Mouse (Mus musculus) MEL (cell line): Measurements from ENCODE around the gene Abhd2. TPM values are rescaled to one million over a fixed set of nuclear protein-coding genes. Genes with fewer than 3 reads are reported as not detected.

Experiments
- DNase-seq: peaks from one replicate; pipeline ENCODE4 v3.0.0; 2011; ENCODE audit warnings: low read depth, low spot score
- H3K27ac ChIP-seq: 2 replicates; pipeline ENCODE4 v1.5.1; 2012; ENCODE audit warnings: low read depth, mild to moderate bottlenecking, control low read depth, low read length, moderate library complexity; ENCODE audit not compliant: control insufficient read depth
- H3K27me3 ChIP-seq, 2 experiments: fragments of 150-350 bp in 1 of 2; sonication (generic) in 1 of 2; 2 replicates each; pipeline ENCODE4 v1.6.1; 2012; ENCODE audit warnings: low read length in 2 of 2, mild to moderate bottlenecking in 2 of 2, improper control_type of control experiment in 1 of 2, moderate library complexity in 1 of 2; ENCODE audit not compliant: insufficient read depth in 2 of 2, control insufficient read depth in 1 of 2
- H3K36me3 ChIP-seq, 2 experiments: 2 replicates each; pipeline ENCODE4 v1.6.1; 2012 to 2014; ENCODE audit warnings: low read length in 2 of 2, improper control_type of control experiment in 1 of 2, inconsistent platforms in 1 of 2, mild to moderate bottlenecking in 1 of 2; ENCODE audit not compliant: insufficient read depth in 2 of 2, control insufficient read depth in 1 of 2
- H3K4me1 ChIP-seq, 2 experiments: fragments of 150-350 bp in 1 of 2; sonication (generic) in 1 of 2; 2 replicates each; pipeline ENCODE4 v1.6.1; 2012; ENCODE audit warnings: low read length in 2 of 2, improper control_type of control experiment in 1 of 2, mild to moderate bottlenecking in 1 of 2; ENCODE audit not compliant: insufficient read depth in 2 of 2, control insufficient read depth in 1 of 2
- H3K4me3 ChIP-seq, 2 experiments: fragments of 150-350 bp in 1 of 2; sonication (generic) in 1 of 2; 2 replicates each; pipeline ENCODE4 v1.5.1; 2012; ENCODE audit warnings: low read depth in 2 of 2, low read length in 2 of 2, mild to moderate bottlenecking in 2 of 2, moderate library complexity in 2 of 2, control low read depth in 1 of 2, improper control_type of control experiment in 1 of 2; ENCODE audit not compliant: control insufficient read depth in 1 of 2, insufficient read depth in 1 of 2
- H3K79me2 ChIP-seq: 2 replicates; pipeline ENCODE4 v1.6.1; 2012; ENCODE audit warnings: mild to moderate bottlenecking, low read length, moderate library complexity; ENCODE audit not compliant: control insufficient read depth, poor library complexity, insufficient read depth
- H3K9ac ChIP-seq: 2 replicates; pipeline ENCODE4 v1.6.1; 2012; ENCODE audit warnings: low read depth, mild to moderate bottlenecking, control low read depth, low read length, moderate library complexity; ENCODE audit not compliant: control insufficient read depth, poor library complexity, severe bottlenecking
- H3K9me3 ChIP-seq: fragments of 150-350 bp; sonication (generic); replicated peaks from 2 replicates; pipeline ENCODE4 v1.6.1; 2012; ENCODE audit warnings: mild to moderate bottlenecking, low read length, improper control_type of control experiment, moderate library complexity; ENCODE audit not compliant: insufficient read depth
- BHLHE40 ChIP-seq: IDR thresholded peaks from 2 replicates; pipeline ENCODE4 v1.6.1; 2012; ENCODE audit warnings: low read depth, mild to moderate bottlenecking, inconsistent platforms, low read length, improper control_type of control experiment, borderline replicate concordance
- CHD1 ChIP-seq: IDR thresholded peaks from 2 replicates; pipeline ENCODE4 v1.6.1; 2012; ENCODE audit warnings: low read depth, mild to moderate bottlenecking, inconsistent platforms, low read length, improper control_type of control experiment
- CTCF ChIP-seq, 3 experiments: IDR thresholded peaks in 2 of 3; conservative IDR thresholded peaks in 1 of 3; 2 replicates each; pipeline ENCODE4 v1.5.1; 2011 to 2012; ENCODE audit warnings: low read length in 3 of 3, low read depth in 2 of 3, mild to moderate bottlenecking in 2 of 3, improper control_type of control experiment in 1 of 3, inconsistent platforms in 1 of 3, mixed read lengths in 1 of 3, moderate library complexity in 1 of 3; ENCODE audit not compliant: control insufficient read depth in 1 of 3, insufficient read depth in 1 of 3, poor library complexity in 1 of 3, severe bottlenecking in 1 of 3
- E2F4 ChIP-seq: IDR thresholded peaks from 2 replicates; pipeline ENCODE4 v1.6.1; 2011; ENCODE audit warnings: low read depth, low read length, improper control_type of control experiment, borderline replicate concordance
- EP300 ChIP-seq, 2 experiments: IDR thresholded peaks; 2 replicates each; pipeline ENCODE4 v1.6.1; 2011; ENCODE audit warnings: improper control_type of control experiment in 2 of 2, low read length in 2 of 2, low read depth in 1 of 2, mild to moderate bottlenecking in 1 of 2
- ETS1 ChIP-seq: IDR thresholded peaks from 2 replicates; pipeline ENCODE4 v1.6.1; 2012; ENCODE audit warnings: low read depth, mild to moderate bottlenecking, inconsistent platforms, low read length, improper control_type of control experiment, moderate library complexity
- GABPA ChIP-seq: IDR thresholded peaks from 2 replicates; pipeline ENCODE4 v1.6.1; 2012; ENCODE audit warnings: low read depth, mild to moderate bottlenecking, inconsistent platforms, low read length, improper control_type of control experiment, moderate library complexity
- GATA1 ChIP-seq: IDR thresholded peaks from 2 replicates; pipeline ENCODE4 v1.6.1; 2011; ENCODE audit warnings: low read depth, low read length, improper control_type of control experiment
- HCFC1 ChIP-seq: IDR thresholded peaks from 2 replicates; pipeline ENCODE4 v1.6.1; 2012; ENCODE audit warnings: low read depth, mild to moderate bottlenecking, inconsistent platforms, low read length, improper control_type of control experiment, moderate library complexity
- JUND ChIP-seq: IDR thresholded peaks from 2 replicates; pipeline ENCODE4 v1.6.1; 2011; ENCODE audit warnings: low read depth, mild to moderate bottlenecking, improper control_type of control experiment, low read length
- KAT2A ChIP-seq: conservative IDR thresholded peaks from 2 replicates; pipeline ENCODE4 v1.6.1; 2012; ENCODE audit warnings: low read depth, low read length, improper control_type of control experiment, inconsistent platforms
- MAFK ChIP-seq: IDR thresholded peaks from 2 replicates; pipeline ENCODE4 v1.6.1; 2011; ENCODE audit warnings: low read depth, mild to moderate bottlenecking, low read length, improper control_type of control experiment, borderline replicate concordance
- MAX ChIP-seq: IDR thresholded peaks from 2 replicates; pipeline ENCODE4 v1.6.1; 2011; ENCODE audit warnings: low read length, improper control_type of control experiment
- MEF2A ChIP-seq: IDR thresholded peaks from 2 replicates; pipeline ENCODE4 v1.6.1; 2014; ENCODE audit warnings: low read depth, mild to moderate bottlenecking, inconsistent platforms, low read length, improper control_type of control experiment; ENCODE audit not compliant: poor library complexity, insufficient replicate concordance, severe bottlenecking; ENCODE audit errors: extremely low read depth
- MXI1 ChIP-seq: IDR thresholded peaks from 2 replicates; pipeline ENCODE4 v1.6.1; 2011; ENCODE audit warnings: mild to moderate bottlenecking, low read depth, low read length, improper control_type of control experiment
- MYB ChIP-seq: IDR thresholded peaks from 2 replicates; pipeline ENCODE4 v1.6.1; 2011; ENCODE audit warnings: mild to moderate bottlenecking, low read depth, low read length, improper control_type of control experiment
- MYC ChIP-seq: IDR thresholded peaks from 2 replicates; pipeline ENCODE4 v1.6.1; 2011; ENCODE audit warnings: low read depth, mild to moderate bottlenecking, low read length, improper control_type of control experiment, moderate library complexity
- NELFE ChIP-seq: IDR thresholded peaks from 2 replicates; pipeline ENCODE4 v1.6.1; 2011; ENCODE audit warnings: low read depth, low read length, improper control_type of control experiment
- NRF1 ChIP-seq: IDR thresholded peaks from 2 replicates; pipeline ENCODE4 v1.6.1; 2014; ENCODE audit warnings: low read depth, mild to moderate bottlenecking, inconsistent platforms, low read length, improper control_type of control experiment, moderate library complexity; ENCODE audit not compliant: poor library complexity, insufficient read depth, severe bottlenecking
- POLR2A ChIP-seq, 2 experiments: IDR thresholded peaks; 2 replicates each; pipeline ENCODE4 v1.6.1; 2011 to 2012; ENCODE audit warnings: low read length in 2 of 2, mild to moderate bottlenecking in 2 of 2, control low read depth in 1 of 2, improper control_type of control experiment in 1 of 2, low read depth in 1 of 2, moderate library complexity in 1 of 2; ENCODE audit not compliant: control insufficient read depth in 1 of 2, insufficient read depth in 1 of 2, poor library complexity in 1 of 2
- POLR2AphosphoS2 ChIP-seq: IDR thresholded peaks from 2 replicates; pipeline ENCODE4 v1.6.1; 2011; ENCODE audit warnings: low read length, improper control_type of control experiment
- POLR2AphosphoS5 ChIP-seq: IDR thresholded peaks from 2 replicates; pipeline ENCODE4 v1.6.1; 2012; ENCODE audit warnings: low read depth, borderline replicate concordance, mild to moderate bottlenecking, inconsistent platforms, low read length, moderate library complexity, mixed read lengths
- RAD21 ChIP-seq: IDR thresholded peaks from 2 replicates; pipeline ENCODE4 v1.6.1; 2011; ENCODE audit warnings: mild to moderate bottlenecking, low read depth, low read length, improper control_type of control experiment
- RCOR1 ChIP-seq: IDR thresholded peaks from 2 replicates; pipeline ENCODE4 v1.6.1; 2012; ENCODE audit warnings: low read depth, mild to moderate bottlenecking, inconsistent platforms, low read length, improper control_type of control experiment
- SIN3A ChIP-seq: IDR thresholded peaks from 2 replicates; pipeline ENCODE4 v1.6.1; 2012; ENCODE audit warnings: low read length, improper control_type of control experiment, inconsistent platforms
- SMC3 ChIP-seq: IDR thresholded peaks from 2 replicates; pipeline ENCODE4 v1.6.1; 2011; ENCODE audit warnings: low read depth, low read length, improper control_type of control experiment
- TAL1 ChIP-seq: IDR thresholded peaks from 2 replicates; pipeline ENCODE4 v1.6.1; 2012; ENCODE audit warnings: mild to moderate bottlenecking, inconsistent platforms, low read length, moderate library complexity, mixed read lengths
- TBP ChIP-seq: IDR thresholded peaks from 2 replicates; pipeline ENCODE4 v1.8.0; 2011; ENCODE audit warnings: low read depth, low read length, improper control_type of control experiment
- TCF12 ChIP-seq: IDR thresholded peaks from 2 replicates; pipeline ENCODE4 v1.6.1; 2014; ENCODE audit warnings: low read depth, mild to moderate bottlenecking, inconsistent platforms, low read length, improper control_type of control experiment, moderate library complexity
- UBTF ChIP-seq: IDR thresholded peaks from 2 replicates; pipeline ENCODE4 v1.6.1; 2012; ENCODE audit warnings: low read depth, mild to moderate bottlenecking, inconsistent platforms, low read length, improper control_type of control experiment, moderate library complexity, borderline replicate concordance; ENCODE audit not compliant: insufficient read depth
- USF1 ChIP-seq: IDR thresholded peaks from 2 replicates; pipeline ENCODE4 v1.6.1; 2014; ENCODE audit warnings: low read depth, mild to moderate bottlenecking, inconsistent platforms, low read length, improper control_type of control experiment, moderate library complexity
- USF2 ChIP-seq, 2 experiments: IDR thresholded peaks; 2 replicates each; pipeline ENCODE4 v1.6.1; 2011 to 2012; ENCODE audit warnings: improper control_type of control experiment in 2 of 2, low read length in 2 of 2, borderline replicate concordance in 1 of 2, inconsistent platforms in 1 of 2, low read depth in 1 of 2, mild to moderate bottlenecking in 1 of 2; ENCODE audit not compliant: insufficient read depth in 1 of 2
- ZC3H11A ChIP-seq: IDR thresholded peaks from 2 replicates; pipeline ENCODE4 v1.6.1; 2012; ENCODE audit warnings: low read depth, mild to moderate bottlenecking, inconsistent platforms, low read length, improper control_type of control experiment
- ZMIZ1 ChIP-seq: IDR thresholded peaks from 2 replicates; pipeline ENCODE4 v1.6.1; 2012; ENCODE audit warnings: low read depth, mild to moderate bottlenecking, inconsistent platforms, low read length, improper control_type of control experiment, moderate library complexity
- ZNF384 ChIP-seq: IDR thresholded peaks from 2 replicates; pipeline ENCODE4 v1.6.1; 2012; ENCODE audit warnings: low read depth, mild to moderate bottlenecking, inconsistent platforms, low read length, improper control_type of control experiment
- polyA plus RNA-seq, 2 experiments: library from polyadenylated mRNA; stranded (reverse) in 1 of 2; unstranded in 1 of 2; fragments of >175 nt in 1 of 2; fragments of >200 nt in 1 of 2; gene quantifications; 2 replicates each; pipeline versions ENCODE4 v1.2.1 to v1.2.4; 2012; ENCODE audit warnings: low replicate concordance in 2 of 2, low read depth in 1 of 2; ENCODE audit not compliant: insufficient read length in 2 of 2, insufficient read depth in 1 of 2, missing spikeins in 1 of 2
- total RNA-seq: library from RNA; depleted of rRNA; stranded (reverse); fragments of 300-350 nt; gene quantifications from 2 replicates; pipeline ENCODE4 v1.2.3, GENCODE M21; 2012

Abhd2 gene
- total and polyA plus RNA-seq, 3 experiments: 13.6 to 32.0 TPM; not detected in 1

DNA sequence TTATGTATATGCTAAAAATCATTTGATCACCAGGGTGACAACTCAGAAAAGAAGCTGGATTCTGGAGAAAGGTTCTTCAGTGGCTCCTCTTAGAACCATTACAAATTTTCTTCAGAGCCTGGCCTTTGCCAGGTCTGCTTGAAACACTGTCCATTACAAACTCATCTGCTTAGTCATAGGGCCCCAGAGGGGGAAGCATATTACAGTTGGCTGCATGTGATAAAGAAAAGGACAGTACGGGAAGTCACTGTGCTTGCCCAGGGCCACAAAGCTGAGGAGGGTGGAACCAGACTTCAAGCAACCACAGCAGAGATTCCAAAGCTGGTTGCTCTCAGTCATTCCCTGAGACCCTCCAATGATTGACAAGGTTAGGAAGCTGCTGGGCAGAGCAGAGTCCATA is 3.1 kb upstream of the Abhd2 start (continued):
- no peak for TF ChIP-seq POLR2AphosphoS5

- Histone ChIP-seq H3K27me3 (no peaks in the 10 kb centered on the region), H3K4me3 (peak overlapping the region; percentile 12 to 30; a peak in 3 of 4 replicates), H3K9me3 (no peaks in the 10 kb centered on the region), H3K36me3 (peaks cover 0 to 62% of the 10 kb centered on the region in 2 experiments; a peak in 2 of 4 replicates), H3K4me1 (peaks cover 29 to 55% of the 10 kb centered on the region in 2 experiments), H3K27ac (peak overlapping the region; percentile 87), H3K79me2 (peaks cover 27% of the 10 kb centered on the region), H3K9ac (peak overlapping the region; percentile 67)
- DNase-seq: peak; percentile 89
- TF ChIP-seq SMC3: no peak
- no peak for TF ChIP-seq RCOR1
- no peak for TF ChIP-seq ZC3H11A
- no peak for TF ChIP-seq E2F4
- no peak for TF ChIP-seq MYB
- no peak for TF ChIP-seq POLR2AphosphoS5
- peak; percentile 84 for TF ChIP-seq SIN3A
- peak; percentile 71 for TF ChIP-seq USF1
- peak in 1 of 2 experiments; percentile 59; a peak in 2 of 4 replicates for TF ChIP-seq POLR2A (IDR thresholded peaks at IDR 0.05; ENCODE audit: control insufficient read depth in 1 of 2, insufficient read depth in 1 of 2, low read depth in 1 of 2, low read length in 2 of 2, poor library complexity in 1 of 2)
- no peak for TF ChIP-seq POLR2AphosphoS2
- peak; percentile 98 for TF ChIP-seq MXI1
- TF ChIP-seq NELFE: no peak
- TF ChIP-seq CHD1: no peak
- TF ChIP-seq ZNF384: no peak
- no peak for TF ChIP-seq CTCF (IDR thresholded peaks at IDR 0.05 in 2 of 3, conservative IDR thresholded peaks at IDR 0.05 in 1 of 3; ENCODE audit: control insufficient read depth in 1 of 3, insufficient read depth in 1 of 3, low read depth in 2 of 3, low read length in 3 of 3, poor library complexity in 1 of 3, severe bottlenecking in 1 of 3)
- TF ChIP-seq GATA1: peak; percentile 21; the same call in 1 of the 2 replicates
- peak; percentile 54 for TF ChIP-seq TAL1
- no peak for TF ChIP-seq KAT2A
- TF ChIP-seq USF2 (IDR thresholded peaks at IDR 0.05; ENCODE audit: borderline replicate concordance in 1 of 2, insufficient read depth in 1 of 2, low read depth in 1 of 2, low read length in 2 of 2): no peak
- no peak for TF ChIP-seq ZMIZ1
- no peak for TF ChIP-seq RAD21
- TF ChIP-seq MEF2A: no peak
- peak; percentile 94 for TF ChIP-seq MAX
- TF ChIP-seq EP300 (IDR thresholded peaks at IDR 0.05; ENCODE audit: low read depth in 1 of 2, low read length in 2 of 2): peak; percentile 38 to 67; a peak in 3 of 4 replicates
- TF ChIP-seq HCFC1: no peak
- peak; percentile 97 for TF ChIP-seq BHLHE40
- no peak for TF ChIP-seq NRF1
- peak; percentile 87 for TF ChIP-seq MYC
- TF ChIP-seq JUND: no peak
- peak; percentile 86 for TF ChIP-seq ETS1
- TF ChIP-seq MAFK: peak; percentile 99
- peak; percentile 72 for TF ChIP-seq TBP
- TF ChIP-seq UBTF: no peak
- peak; percentile 62; the same call in 1 of the 2 replicates for TF ChIP-seq TCF12
- TF ChIP-seq GABPA: peak; percentile 85; the same call in 1 of the 2 replicates
Observed at GRCm38 (mm10) chr7:79270961-79271387, 2.0 kb upstream of the Abhd2 start.
